Mouse (Mus musculus) myocyte (in vitro differentiated cells): ENCODE data around the gene Vtn.

Experiments
- CEBPB ChIP-seq: IDR thresholded peaks from 2 replicates; pipeline ENCODE4 v1.6.1; 2011; ENCODE audit warnings: mild to moderate bottlenecking, moderate library complexity; ENCODE audit not compliant: poor library complexity, insufficient read depth, severe bottlenecking
- E2F4 ChIP-seq: IDR thresholded peaks from one replicate; pipeline ENCODE4 v1.6.1; 2011; ENCODE audit warnings: mild to moderate bottlenecking, control low read depth, moderate library complexity; ENCODE audit not compliant: insufficient read depth
- MAX ChIP-seq: IDR thresholded peaks from one replicate; pipeline ENCODE4 v1.6.1; 2011; ENCODE audit warnings: low read depth, mild to moderate bottlenecking, control low read depth
- MYOD1 ChIP-seq, 3 experiments: IDR thresholded peaks; one replicate each; pipeline ENCODE4 v1.6.1; 2011; ENCODE audit warnings: control low read depth in 2 of 3, low read depth in 2 of 3, mild to moderate bottlenecking in 2 of 3, moderate library complexity in 1 of 3; ENCODE audit not compliant: insufficient read length in 2 of 3, control insufficient read depth in 1 of 3
- POLR2A ChIP-seq: IDR thresholded peaks from one replicate; pipeline ENCODE4 v1.6.1; 2011; ENCODE audit warnings: low read depth, mild to moderate bottlenecking, control low read depth, moderate library complexity; ENCODE audit not compliant: insufficient read length
- TCF12 ChIP-seq: IDR thresholded peaks from one replicate; pipeline ENCODE4 v1.6.1; 2011; ENCODE audit warnings: mild to moderate bottlenecking, control low read depth; ENCODE audit not compliant: poor library complexity, insufficient read depth, severe bottlenecking
- USF1 ChIP-seq: IDR thresholded peaks from one replicate; pipeline ENCODE4 v1.6.1; 2011; ENCODE audit warnings: low read depth, mild to moderate bottlenecking, control low read depth, moderate library complexity

GRCm38 (mm10) chr11:78545181-78545580 is 46.3 kb downstream of the Vtn start:
- TF ChIP-seq POLR2A, result no peak
- TF ChIP-seq MYOD1 (IDR thresholded peaks at IDR 0.05; ENCODE audit: control insufficient read depth in 1 of 3, insufficient read length in 2 of 3, low read depth in 2 of 3), result no peak
- no peak for TF ChIP-seq TCF12
- TF ChIP-seq USF1, result no peak
- TF ChIP-seq MAX, result no peak
- TF ChIP-seq E2F4, result no peak
- TF ChIP-seq CEBPB, result no peak
